ENCODE assay signal across 8 mouse cellular contexts in genomic region chr10:30842643-30843437, GRCm38 (mm10). TPM values are rescaled to one million over a fixed set of nuclear protein-coding genes. Genes with fewer than 3 reads are reported as not detected.
A peak's percentile ranks its signal among the peaks of the same experiment; 100 is the strongest.
DNase-seq lines count a peak whose midpoint lies in the region; ATAC-seq and TF ChIP-seq lines count a peak whose summit lies in the region.

TSS of gene Hey2 (minus strand) at chr10:30842801.

- H3K4me1 ChIP-seq in embryonic fibroblast, embryonic 13.5 days (ENCODE audit: control insufficient read depth, insufficient read depth, low read length), result no peaks in the 10 kb centered on the region
- peaks cover 31% of the 10 kb centered on the region for H3K4me1 ChIP-seq in limb, embryonic 13.5 days
- peaks cover 25% of the 10 kb centered on the region for H3K4me1 ChIP-seq in midbrain, embryonic 15.5 days

- H3K4me3 ChIP-seq in embryonic fibroblast, embryonic 13.5 days (ENCODE audit: insufficient read depth, low read length), result peak within 1 kb of the TSS; percentile 60
- peak within 1 kb of the TSS; percentile 56 for H3K4me3 ChIP-seq in limb, embryonic 13.5 days
- peak within 1 kb of the TSS; percentile 61 for H3K4me3 ChIP-seq in midbrain, embryonic 15.5 days

- peak within 1 kb of the TSS; percentile 89 for H3K4me2 ChIP-seq in limb, embryonic 13.5 days (replicated peaks)
- peak within 1 kb of the TSS; percentile 86 for H3K4me2 ChIP-seq in midbrain, embryonic 15.5 days

- H3K9ac ChIP-seq in limb, embryonic 13.5 days, result peak within 1 kb of the TSS; percentile 54
- H3K9ac ChIP-seq in midbrain, embryonic 15.5 days, result peak within 1 kb of the TSS; percentile 42

- peak; percentile 99 for ATAC-seq in limb, embryonic 13.5 days (ENCODE audit: low FRiP score, low read depth)
- ATAC-seq in midbrain, embryonic 15.5 days (replicated peaks), result peak; percentile 100

- under 1% methylated on average over 69 of the region's 70 CpGs for WGBS in limb, embryonic 13.5 days
- WGBS in midbrain, embryonic 15.5 days, result under 1% methylated on average over 68 of the region's 70 CpGs

- TF ChIP-seq POLR2A in embryonic fibroblast, embryonic 13.5 days (IDR thresholded peaks at IDR 0.05; ENCODE audit: low read depth, low read length), result no peak

- TF ChIP-seq CTCF in embryonic fibroblast, embryonic 13.5 days (IDR thresholded peaks at IDR 0.05; ENCODE audit: borderline replicate concordance, insufficient read depth, low read length), result no peak

- no peaks in the 10 kb centered on the region for H3K9me3 ChIP-seq in limb, embryonic 13.5 days
- no peaks in the 10 kb centered on the region for H3K9me3 ChIP-seq in midbrain, embryonic 15.5 days

- DNase-seq in A20 (ENCODE audit: low read depth, low spot score), result peak; percentile 97
- peak; percentile 98 for DNase-seq in brain, adult 2 months (ENCODE audit: low read depth, low spot score)
- peak; percentile 97 for DNase-seq in heart, adult 8-10 months (ENCODE audit: low spot score)
- DNase-seq in kidney, adult 9 months, result peak; percentile 99
- DNase-seq in spleen, adult 18-20 months, result peak; percentile 95 to 97

- no peaks in the 10 kb centered on the region for H3K36me3 ChIP-seq in limb, embryonic 13.5 days
- H3K36me3 ChIP-seq in midbrain, embryonic 15.5 days (replicated peaks), result no peaks in the 10 kb centered on the region

- peaks cover 69% of the 10 kb centered on the region for H3K27me3 ChIP-seq in limb, embryonic 13.5 days
- peaks cover 50% of the 10 kb centered on the region for H3K27me3 ChIP-seq in midbrain, embryonic 15.5 days (replicated peaks)

- H3K27ac ChIP-seq in embryonic fibroblast, embryonic 13.5 days (ENCODE audit: insufficient read depth, low read length), result no peak within 1 kb of the TSS
- H3K27ac ChIP-seq in limb, embryonic 13.5 days, result no peak within 1 kb of the TSS
- H3K27ac ChIP-seq in midbrain, embryonic 15.5 days, result 0 out of 2 replicates have a peak within 1 kb of the TSS, but pooled peaks have one; percentile 36

RNA-seq across cellular contexts. Expression of gene Hey2, which starts in this region (rescaled TPM):
- 2.7 and 3.6 TPM in 2 replicates for polyA plus RNA-seq in embryonic fibroblast, embryonic 13.5 days (2011; ENCODE audit: insufficient read length, low read depth, missing spikeins)
- total RNA-seq in heart, adult 8-10 months (2022), result 1 to 10 TPM; 3.9 to 6.8 (median 5.3) TPM
- polyA plus RNA-seq in limb, embryonic 13.5 days (2015; fragmentation: Nextera tagmentation; extraction: Ambion mirVana), result 2.6 and 3.3 TPM in 2 replicates
- polyA plus RNA-seq in midbrain, embryonic 15.5 days (2015; fragmentation: Nextera tagmentation; extraction: Ambion mirVana), result 3.5 and 3.7 TPM in 2 replicates
